Mouse (Mus musculus): Measurements from ENCODE around the gene Tfe3.

Gene Tfe3

DNA sequence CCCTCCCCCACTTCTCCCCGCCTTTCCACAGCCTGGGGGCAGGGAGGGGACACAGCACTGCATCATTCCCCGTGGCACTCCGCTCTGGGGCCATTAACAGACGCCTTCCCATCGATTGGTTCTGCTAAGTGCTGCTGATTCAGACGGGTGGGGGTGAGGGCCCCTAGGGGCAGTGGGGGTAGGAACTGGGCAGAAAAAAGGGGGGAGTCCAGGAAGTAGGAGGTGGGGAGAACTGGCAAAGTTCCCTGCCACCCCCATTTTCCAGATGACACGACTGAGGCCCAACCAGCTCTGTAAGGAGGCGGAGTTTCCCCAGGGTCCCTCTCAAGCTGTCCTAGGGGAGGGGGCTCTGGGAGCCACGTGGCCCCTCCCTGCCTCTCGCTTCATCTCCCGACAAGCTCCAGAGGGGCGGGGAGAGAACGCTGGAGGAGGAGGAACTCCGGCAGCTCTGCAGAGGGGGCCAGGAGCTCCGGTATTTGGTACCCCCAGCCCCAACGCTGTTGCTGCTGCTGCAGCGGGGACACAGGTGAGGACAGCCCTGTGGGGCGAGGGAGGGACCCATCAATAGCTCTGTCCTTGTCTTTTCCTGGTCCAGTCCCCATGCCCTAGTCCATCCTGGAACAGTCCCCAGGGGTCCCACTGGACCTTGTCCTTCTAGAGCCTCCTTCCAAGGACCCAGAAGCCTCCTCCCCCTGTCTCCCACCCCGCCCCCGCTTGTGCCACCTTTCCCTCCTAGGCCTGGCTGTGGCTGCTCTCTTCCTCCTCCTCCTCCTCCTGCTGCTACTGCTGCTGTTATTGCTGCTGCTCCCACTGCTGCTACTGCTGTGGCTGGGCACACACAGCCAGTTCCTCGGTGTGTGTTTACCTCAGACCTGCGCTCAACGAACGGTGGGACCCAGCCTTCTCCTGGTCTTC, 59.8 kb downstream of the Tfe3 start, which contains the start of gene Kcnd1:
TSS of gene Kcnd1 (plus strand) at position 425 of the 915 bp plus-strand sequence.
- DNase-seq, result peak; percentile 35

All from cerebellum, adult 9-10 months (tissue).